Mouse (Mus musculus) kidney, adult 2 months (tissue): Measurements from ENCODE around the gene Lbr. TPM values are rescaled to one million over a fixed set of nuclear protein-coding genes. Genes with fewer than 3 reads are reported as not detected.

Experiments
- DNase-seq: peaks from one replicate; pipeline ENCODE4 v3.0.0; 2021
- H3K27ac ChIP-seq: fragments of 200-500 bp; 2 replicates; pipeline ENCODE4 v1.5.1; 2012; ENCODE audit warnings: low read depth, low read length, control low read depth, inconsistent platforms; ENCODE audit not compliant: insufficient read depth
- H3K27me3 ChIP-seq: fragments of 200-500 bp; replicated peaks from 2 replicates; pipeline ENCODE4 v1.6.1; 2012; ENCODE audit warnings: mild to moderate bottlenecking, moderate library complexity, low read length, inconsistent platforms; ENCODE audit not compliant: control insufficient read depth, insufficient read depth
- H3K36me3 ChIP-seq: fragments of 200-500 bp; 2 replicates; pipeline ENCODE4 v1.6.1; 2012; ENCODE audit warnings: mild to moderate bottlenecking, moderate library complexity, low read length, inconsistent platforms; ENCODE audit not compliant: control insufficient read depth, insufficient read depth
- H3K4me1 ChIP-seq: fragments of 200-500 bp; 2 replicates; pipeline ENCODE4 v1.6.1; 2011; ENCODE audit warnings: low read length; ENCODE audit not compliant: control insufficient read depth, insufficient read depth
- H3K4me3 ChIP-seq: fragments of 200-500 bp; 2 replicates; pipeline ENCODE4 v1.5.1; 2011; ENCODE audit warnings: mild to moderate bottlenecking, low read depth, low read length, control low read depth; ENCODE audit not compliant: insufficient read depth
- CTCF ChIP-seq: fragments of 200-500 bp; conservative IDR thresholded peaks from 2 replicates; pipeline ENCODE4 v1.5.1; 2011; ENCODE audit warnings: low read depth, mild to moderate bottlenecking, control low read depth, low read length, moderate library complexity, mixed read lengths; ENCODE audit not compliant: insufficient read depth, insufficient read length
- POLR2A ChIP-seq: fragments of 200-500 bp; IDR thresholded peaks from one replicate; pipeline ENCODE4 v1.6.1; 2011; ENCODE audit warnings: low read depth, low read length, control low read depth
- WGBS: fragments of 180-500 bp; shearing (Covaris S2); methylation state at CpG from one replicate; pipeline ENCODE4 v1.1.7; 2018; 5-methylcytosine and 5-hydroxymethylcytosine counted together
- polyA plus RNA-seq: library from polyadenylated mRNA; depleted of rRNA; stranded (reverse); fragments of >200 nt; gene quantifications from 2 replicates; pipeline ENCODE4 v1.2.3, GENCODE M21; 2012

Lbr gene
- polyA plus RNA-seq, 1 experiment = 14.5 TPM

- peak; percentile 41 for DNase-seq
- H3K4me1 ChIP-seq = peaks cover 2% of the 10 kb centered on the region; the same call in 1 of the 2 replicates
- WGBS = 88% methylated on average over 12 of the region's 12 CpGs
- H3K27ac ChIP-seq = no peak overlapping the region
- no peak overlapping the region for H3K4me3 ChIP-seq
- no peaks in the 10 kb centered on the region for H3K27me3 ChIP-seq
- H3K36me3 ChIP-seq = no peaks in the 10 kb centered on the region
- TF ChIP-seq POLR2A = no peak
These were observed 8.9 kb upstream of the Lbr start for GRCm38 (mm10) chr1:181851521-181852310.

GRCm38 (mm10) chr1:181850441-181850840, 7.6 kb upstream of the Lbr start:
- H3K4me1 ChIP-seq = peaks cover 2% of the 10 kb centered on the region; the same call in 1 of the 2 replicates
- no peaks in the 10 kb centered on the region for H3K36me3 ChIP-seq
- no peak overlapping the region for H3K27ac ChIP-seq
- no peaks in the 10 kb centered on the region for H3K27me3 ChIP-seq
- WGBS = 78% methylated on average over 4 of the region's 4 CpGs
- no peak overlapping the region for H3K4me3 ChIP-seq
- TF ChIP-seq CTCF (no peak), POLR2A (no peak)
- DNase-seq = no peak

GRCm38 (mm10) chr1:181848210-181848609, 5.4 kb upstream of the Lbr start:
- Histone ChIP-seq H3K27me3 (no peaks in the 10 kb centered on the region), H3K36me3 (no peaks in the 10 kb centered on the region), H3K4me3 (no peak overlapping the region), H3K4me1 (peaks cover 2% of the 10 kb centered on the region; the same call in 1 of the 2 replicates), H3K27ac (no peak overlapping the region)
- no peak for TF ChIP-seq CTCF
- DNase-seq = no peak
- WGBS = 92% methylated on average over 1 of the region's 1 CpGs

- DNase-seq = peak; percentile 89
- H3K4me3 ChIP-seq = no peak overlapping the region
- no peaks in the 10 kb centered on the region for H3K27me3 ChIP-seq
- H3K36me3 ChIP-seq = no peaks in the 10 kb centered on the region
- H3K4me1 ChIP-seq = peaks cover 7% of the 10 kb centered on the region; the same call in 1 of the 2 replicates
- no peak for TF ChIP-seq CTCF
- no peak overlapping the region; the same call in 1 of the 2 replicates for H3K27ac ChIP-seq
- WGBS = 39% methylated on average over 3 of the region's 3 CpGs
These were observed 4.5 kb upstream of the Lbr start for GRCm38 (mm10) chr1:181847396-181847795.

- Histone ChIP-seq H3K4me1 (peaks cover 11% of the 10 kb centered on the region; the same call in 1 of the 2 replicates), H3K27me3 (no peaks in the 10 kb centered on the region), H3K36me3 (no peaks in the 10 kb centered on the region), H3K4me3 (no peak overlapping the region), H3K27ac (peak overlapping the region; percentile 5; the same call in 1 of the 2 replicates)
- WGBS = 65% methylated on average over 3 of the region's 3 CpGs
- peak; percentile 62 for DNase-seq
- TF ChIP-seq POLR2A (no peak), CTCF (no peak)
These were observed 2.9 kb upstream of the Lbr start for GRCm38 (mm10) chr1:181845767-181846166.

GRCm38 (mm10) chr1:181844874-181845547, 2.2 kb upstream of the Lbr start:
- Histone ChIP-seq H3K4me1 (peaks cover 13% of the 10 kb centered on the region; the same call in 1 of the 2 replicates), H3K4me3 (no peak overlapping the region), H3K36me3 (no peaks in the 10 kb centered on the region), H3K27me3 (no peaks in the 10 kb centered on the region), H3K27ac (no peak overlapping the region)
- WGBS = 94% methylated on average over 15 of the region's 15 CpGs
- no peak for DNase-seq
- no peak for TF ChIP-seq CTCF
- no peak for TF ChIP-seq POLR2A
